Mouse (Mus musculus): ENCODE results near the gene Mta3. TPM values are rescaled to one million over a fixed set of nuclear protein-coding genes. Genes with fewer than 3 reads are reported as not detected.

Mta3 gene
- polyA plus RNA-seq, 1 experiment: 25.7 TPM

DNA sequence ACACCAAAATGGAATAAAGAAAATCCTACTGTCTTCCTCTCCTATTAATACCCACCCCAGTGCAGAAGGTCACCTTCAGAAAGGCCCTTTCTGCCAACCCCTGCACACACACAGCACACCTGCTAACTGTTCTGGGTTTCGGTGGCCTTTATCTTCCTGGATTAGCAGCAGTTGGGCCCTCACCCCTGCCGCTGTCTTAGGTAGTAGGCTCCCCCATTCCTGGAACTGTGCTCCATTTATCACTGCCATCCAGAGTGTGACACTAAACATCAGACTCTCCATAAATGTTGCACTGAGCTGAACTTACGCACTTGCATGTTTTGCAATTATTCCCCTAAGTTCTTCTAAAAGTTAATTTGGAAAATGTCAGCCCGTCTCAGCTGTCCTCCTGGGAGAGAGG, 14.6 kb upstream of the Mta3 start:
- no peaks in the 10 kb centered on the region for H3K79me3 ChIP-seq (ENCODE audit: low read depth)
- TF ChIP-seq MAX (IDR thresholded peaks at IDR 0.05): no peak
- TF ChIP-seq CEBPB (IDR thresholded peaks at IDR 0.05; ENCODE audit: low read depth): no peak
- no peak for TF ChIP-seq FOSL1 (IDR thresholded peaks at IDR 0.05; ENCODE audit: insufficient read depth, low read length, poor library complexity, severe bottlenecking)
- TF ChIP-seq CTCF (IDR thresholded peaks at IDR 0.05; ENCODE audit: control insufficient read depth, insufficient read depth, insufficient read length): no peak
- TF ChIP-seq USF1 (IDR thresholded peaks at IDR 0.05; ENCODE audit: low read depth): no peak
- no peak for TF ChIP-seq MYOD1 (IDR thresholded peaks at IDR 0.05; ENCODE audit: control insufficient read depth, insufficient read length, low read depth)
- no peak for TF ChIP-seq MYOG (IDR thresholded peaks at IDR 0.05; ENCODE audit: control insufficient read depth, extremely low read depth, insufficient read length)
- H3K27me3 ChIP-seq (ENCODE audit: control insufficient read depth, insufficient read depth, insufficient read length): no peaks in the 10 kb centered on the region
- H3ac ChIP-seq (ENCODE audit: control insufficient read depth, insufficient read length, low read depth): no peak overlapping the region
- no peaks in the 10 kb centered on the region for H3K79me2 ChIP-seq (ENCODE audit: control insufficient read depth, insufficient read depth)
- no peaks in the 10 kb centered on the region for H3K36me3 ChIP-seq (ENCODE audit: control insufficient read depth, insufficient read depth)
- H3K4me3 ChIP-seq (ENCODE audit: insufficient read depth, poor library complexity, severe bottlenecking): no peak overlapping the region

DNA sequence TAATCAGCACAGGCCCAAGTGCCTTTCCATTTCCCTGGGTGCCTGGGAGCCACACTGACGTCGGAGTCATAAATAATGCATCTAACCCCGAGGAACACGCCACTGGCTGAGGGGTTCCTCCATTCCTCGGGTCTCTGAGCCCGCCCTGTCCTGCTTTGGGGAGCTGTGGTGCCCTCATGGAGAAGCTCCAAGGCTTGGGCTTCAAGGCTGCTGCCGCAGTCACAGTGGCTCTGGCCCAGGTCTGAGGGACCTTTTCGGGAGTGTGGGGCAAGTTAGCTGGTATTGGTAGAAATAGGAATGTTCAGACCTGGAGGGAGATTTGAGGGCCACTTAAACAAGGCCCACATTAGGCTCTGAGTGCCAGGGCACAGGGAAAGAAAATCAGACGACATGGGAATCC, 12.0 kb upstream of the Mta3 start:
- Histone ChIP-seq H3K79me2 (ENCODE audit: control insufficient read depth, insufficient read depth) (no peaks in the 10 kb centered on the region), H3K4me3 (ENCODE audit: insufficient read depth, poor library complexity, severe bottlenecking) (no peak overlapping the region), H3K79me3 (ENCODE audit: low read depth) (no peaks in the 10 kb centered on the region), H3K36me3 (ENCODE audit: control insufficient read depth, insufficient read depth) (no peaks in the 10 kb centered on the region), H3ac (ENCODE audit: control insufficient read depth, insufficient read length, low read depth) (no peak overlapping the region), H3K27me3 (ENCODE audit: control insufficient read depth, insufficient read depth, insufficient read length) (no peaks in the 10 kb centered on the region)
- no peak for TF ChIP-seq MYOG (IDR thresholded peaks at IDR 0.05; ENCODE audit: control insufficient read depth, extremely low read depth, insufficient read length)
- no peak for TF ChIP-seq FOSL1 (IDR thresholded peaks at IDR 0.05; ENCODE audit: insufficient read depth, low read length, poor library complexity, severe bottlenecking)
- no peak for TF ChIP-seq USF1 (IDR thresholded peaks at IDR 0.05; ENCODE audit: low read depth)
- TF ChIP-seq CEBPB (IDR thresholded peaks at IDR 0.05; ENCODE audit: low read depth): no peak
- no peak for TF ChIP-seq CTCF (IDR thresholded peaks at IDR 0.05; ENCODE audit: control insufficient read depth, insufficient read depth, insufficient read length)
- no peak for TF ChIP-seq MYOD1 (IDR thresholded peaks at IDR 0.05; ENCODE audit: control insufficient read depth, insufficient read length, low read depth)
- no peak for TF ChIP-seq MAX (IDR thresholded peaks at IDR 0.05)

DNA sequence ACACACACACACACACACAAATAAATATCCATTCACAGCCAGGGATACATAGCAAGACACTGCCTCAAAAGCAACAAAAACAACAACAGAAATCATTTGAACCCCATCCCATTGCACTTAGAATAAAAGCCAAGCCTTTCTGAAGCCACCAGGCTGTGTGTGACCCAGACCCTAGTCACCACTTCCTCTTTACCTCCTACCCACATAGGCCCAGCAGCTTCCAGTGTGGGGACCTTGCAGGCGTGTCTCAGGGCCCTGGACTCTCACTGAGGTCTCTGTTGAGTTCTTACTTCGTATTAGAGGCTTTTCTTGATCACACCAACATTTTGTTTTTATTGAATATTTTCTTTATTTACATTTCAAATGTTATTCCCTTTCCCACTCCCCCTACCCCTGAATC, 10.2 kb upstream of the Mta3 start:
- Histone ChIP-seq H3K4me3 (ENCODE audit: insufficient read depth, poor library complexity, severe bottlenecking) (no peak overlapping the region), H3ac (ENCODE audit: control insufficient read depth, insufficient read length, low read depth) (no peak overlapping the region), H3K79me2 (ENCODE audit: control insufficient read depth, insufficient read depth) (no peaks in the 10 kb centered on the region), H3K36me3 (ENCODE audit: control insufficient read depth, insufficient read depth) (no peaks in the 10 kb centered on the region), H3K79me3 (ENCODE audit: low read depth) (no peaks in the 10 kb centered on the region), H3K27me3 (ENCODE audit: control insufficient read depth, insufficient read depth, insufficient read length) (no peaks in the 10 kb centered on the region)
- TF ChIP-seq MAX (IDR thresholded peaks at IDR 0.05) (no peak), CTCF (IDR thresholded peaks at IDR 0.05; ENCODE audit: control insufficient read depth, insufficient read depth, insufficient read length) (no peak), USF1 (IDR thresholded peaks at IDR 0.05; ENCODE audit: low read depth) (no peak), CEBPB (IDR thresholded peaks at IDR 0.05; ENCODE audit: low read depth) (no peak), MYOD1 (IDR thresholded peaks at IDR 0.05; ENCODE audit: control insufficient read depth, insufficient read length, low read depth) (no peak), FOSL1 (IDR thresholded peaks at IDR 0.05; ENCODE audit: insufficient read depth, low read length, poor library complexity, severe bottlenecking) (no peak), MYOG (IDR thresholded peaks at IDR 0.05; ENCODE audit: control insufficient read depth, extremely low read depth, insufficient read length) (no peak)

DNA sequence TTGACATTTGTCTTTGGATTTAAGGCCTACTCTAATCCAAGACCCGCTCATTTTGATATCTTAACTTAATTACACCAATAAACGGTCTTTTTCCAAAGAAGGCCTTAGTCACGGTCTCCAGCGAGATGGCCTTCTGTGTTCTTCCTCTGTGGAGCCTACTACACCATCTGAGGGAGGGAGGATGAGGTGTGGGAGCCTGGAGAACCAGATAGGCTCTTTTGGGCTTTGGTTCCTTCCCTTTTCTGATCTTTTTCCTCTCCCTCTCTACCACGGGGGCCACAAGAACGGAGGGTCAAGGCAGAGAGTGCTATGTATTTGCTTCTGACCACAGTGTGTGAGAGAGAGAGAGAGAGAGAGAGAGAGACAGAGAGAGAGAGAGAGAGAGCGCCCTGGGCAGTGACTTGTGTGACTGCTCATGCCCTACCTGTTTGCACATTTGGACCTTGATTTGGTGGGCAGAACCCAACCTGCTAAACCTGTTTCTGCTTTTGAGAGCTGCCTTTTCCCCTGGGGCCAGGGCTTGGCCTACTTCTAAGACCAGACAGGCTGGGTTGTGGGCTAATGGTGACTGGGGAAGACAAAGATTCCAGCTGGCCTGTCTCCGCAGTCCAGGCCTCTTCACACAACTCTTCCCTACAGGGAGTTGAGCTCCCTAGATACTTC, 6.8 kb upstream of the Mta3 start:
- Histone ChIP-seq H3K27me3 (ENCODE audit: control insufficient read depth, insufficient read depth, insufficient read length) (no peaks in the 10 kb centered on the region), H3K79me2 (ENCODE audit: control insufficient read depth, insufficient read depth) (no peaks in the 10 kb centered on the region), H3ac (ENCODE audit: control insufficient read depth, insufficient read length, low read depth) (no peak overlapping the region), H3K79me3 (ENCODE audit: low read depth) (no peaks in the 10 kb centered on the region), H3K36me3 (ENCODE audit: control insufficient read depth, insufficient read depth) (no peaks in the 10 kb centered on the region), H3K4me3 (ENCODE audit: insufficient read depth, poor library complexity, severe bottlenecking) (no peak overlapping the region)
- TF ChIP-seq CTCF (IDR thresholded peaks at IDR 0.05; ENCODE audit: control insufficient read depth, insufficient read depth, insufficient read length) (no peak), CEBPB (IDR thresholded peaks at IDR 0.05; ENCODE audit: low read depth) (no peak), MYOD1 (IDR thresholded peaks at IDR 0.05; ENCODE audit: control insufficient read depth, insufficient read length, low read depth) (no peak), MYOG (IDR thresholded peaks at IDR 0.05; ENCODE audit: control insufficient read depth, extremely low read depth, insufficient read length) (no peak), MAX (IDR thresholded peaks at IDR 0.05) (no peak), USF1 (IDR thresholded peaks at IDR 0.05; ENCODE audit: low read depth) (no peak), FOSL1 (IDR thresholded peaks at IDR 0.05; ENCODE audit: insufficient read depth, low read length, poor library complexity, severe bottlenecking) (no peak)

DNA sequence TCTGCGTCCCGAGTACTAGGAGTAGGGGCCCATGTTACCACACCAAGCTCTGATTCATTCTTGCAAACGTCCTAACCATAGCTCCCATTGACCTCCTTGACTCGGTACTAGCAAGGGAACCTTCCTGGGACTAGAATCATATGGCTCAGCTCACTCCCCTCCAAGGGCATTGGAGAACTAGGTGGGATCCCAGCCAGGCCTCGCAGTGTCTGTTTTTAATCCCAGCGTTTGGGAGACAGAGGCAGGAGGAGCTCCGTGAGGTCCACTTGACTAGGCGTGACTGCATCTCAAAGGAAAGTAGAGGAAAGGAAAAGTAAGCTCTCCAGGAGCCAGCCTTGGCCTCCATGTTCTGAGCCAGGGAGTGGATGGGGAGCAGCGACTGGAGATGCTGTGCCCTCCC, 5.8 kb upstream of the Mta3 start:
- Histone ChIP-seq H3K27me3 (ENCODE audit: control insufficient read depth, insufficient read depth, insufficient read length) (no peaks in the 10 kb centered on the region), H3K79me2 (ENCODE audit: control insufficient read depth, insufficient read depth) (no peaks in the 10 kb centered on the region)
- no peak for TF ChIP-seq MYOD1 (IDR thresholded peaks at IDR 0.05; ENCODE audit: control insufficient read depth, insufficient read length, low read depth)

DNA sequence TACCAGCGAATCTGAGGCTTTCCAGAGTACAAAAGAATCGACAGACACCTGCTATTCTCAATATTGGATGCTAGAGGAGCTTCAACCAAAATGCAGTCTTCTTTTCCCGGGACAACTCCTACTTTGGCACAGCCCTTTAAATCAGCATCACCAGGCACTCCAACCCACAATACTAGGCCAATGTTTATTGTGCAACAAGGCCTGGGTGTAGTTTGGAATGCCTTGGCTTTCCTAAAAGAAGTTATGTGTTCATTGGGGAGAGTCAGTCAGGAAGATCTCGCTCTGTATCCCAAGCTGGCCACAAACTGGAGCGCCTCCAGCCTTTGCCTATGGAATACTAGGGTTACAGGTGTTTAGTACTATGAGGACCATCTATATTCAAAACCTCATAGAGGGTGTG, 1.5 kb upstream of the Mta3 start:
- TF ChIP-seq MAX (IDR thresholded peaks at IDR 0.05) (no peak), CEBPB (IDR thresholded peaks at IDR 0.05; ENCODE audit: low read depth) (peak; percentile 52)
- H3K4me3 ChIP-seq (ENCODE audit: insufficient read depth, poor library complexity, severe bottlenecking): no peak overlapping the region
- H3K36me3 ChIP-seq (ENCODE audit: control insufficient read depth, insufficient read depth): no peaks in the 10 kb centered on the region
- no peaks in the 10 kb centered on the region for H3K27me3 ChIP-seq (ENCODE audit: control insufficient read depth, insufficient read depth, insufficient read length)
- H3K79me2 ChIP-seq (ENCODE audit: control insufficient read depth, insufficient read depth): peaks cover 6% of the 10 kb centered on the region
- H3ac ChIP-seq (ENCODE audit: control insufficient read depth, insufficient read length, low read depth): no peak overlapping the region
- no peaks in the 10 kb centered on the region for H3K79me3 ChIP-seq (ENCODE audit: low read depth)

More for the DNA sequence above, 5.8 kb upstream of the Mta3 start:
- H3K79me3 ChIP-seq (ENCODE audit: low read depth): no peaks in the 10 kb centered on the region
- no peak overlapping the region for H3K4me3 ChIP-seq (ENCODE audit: insufficient read depth, poor library complexity, severe bottlenecking)
- no peaks in the 10 kb centered on the region for H3K36me3 ChIP-seq (ENCODE audit: control insufficient read depth, insufficient read depth)
- H3ac ChIP-seq (ENCODE audit: control insufficient read depth, insufficient read length, low read depth): no peak overlapping the region

Measured in C2C12 (cell line).